Mouse (Mus musculus): ENCODE results near the gene Retreg3. TPM values are rescaled to one million over a fixed set of nuclear protein-coding genes. Genes with fewer than 3 reads are reported as not detected.
A peak's percentile ranks its signal among the peaks of the same experiment; 100 is the strongest.

Retreg3 gene
- polyA plus RNA-seq, 1 experiment, result 34.1 TPM

- peak within 1 kb of the TSS; percentile 51 for H3K4me3 ChIP-seq (ENCODE audit: insufficient read depth, low read length)
- H3K27ac ChIP-seq (ENCODE audit: insufficient read depth, low read length), result no peak within 1 kb of the TSS
- TF ChIP-seq POLR2A (IDR thresholded peaks at IDR 0.05; ENCODE audit: low read depth, low read length) (peak; percentile 86), CTCF (IDR thresholded peaks at IDR 0.05; ENCODE audit: borderline replicate concordance, insufficient read depth, low read length) (no peak)
- H3K4me1 ChIP-seq (ENCODE audit: control insufficient read depth, insufficient read depth, low read length), result no peaks in the 10 kb centered on the region; the same call in 1 of the 2 replicates
Observed at GRCm38 (mm10) chr11:101069391-101070188, 50.1 kb downstream of the Retreg3 start, which contains the start of gene Naglu. Gene Naglu (plus strand): TSS chr11:101070012.

- Histone ChIP-seq H3K4me3 (ENCODE audit: insufficient read depth, low read length) (no peak overlapping the region; the same call in 1 of the 2 replicates), H3K27ac (ENCODE audit: insufficient read depth, low read length) (no peak overlapping the region), H3K4me1 (ENCODE audit: control insufficient read depth, insufficient read depth, low read length) (peaks cover 14% of the 10 kb centered on the region)
- TF ChIP-seq POLR2A (IDR thresholded peaks at IDR 0.05; ENCODE audit: low read depth, low read length) (no peak), CTCF (IDR thresholded peaks at IDR 0.05; ENCODE audit: borderline replicate concordance, insufficient read depth, low read length) (peak; percentile 93)
Observed at GRCm38 (mm10) chr11:101066549-101067412, 52.9 kb downstream of the Retreg3 start.

GRCm38 (mm10) chr11:101065002-101065401, 54.7 kb downstream of the Retreg3 start:
- Histone ChIP-seq H3K4me1 (ENCODE audit: control insufficient read depth, insufficient read depth, low read length) (peaks cover 19% of the 10 kb centered on the region), H3K27ac (ENCODE audit: insufficient read depth, low read length) (no peak overlapping the region), H3K4me3 (ENCODE audit: insufficient read depth, low read length) (no peak overlapping the region)
- TF ChIP-seq POLR2A (IDR thresholded peaks at IDR 0.05; ENCODE audit: low read depth, low read length) (no peak), CTCF (IDR thresholded peaks at IDR 0.05; ENCODE audit: borderline replicate concordance, insufficient read depth, low read length) (no peak)

GRCm38 (mm10) chr11:101064462-101064861, 55.2 kb downstream of the Retreg3 start:
- Histone ChIP-seq H3K4me3 (ENCODE audit: insufficient read depth, low read length) (no peak overlapping the region), H3K27ac (ENCODE audit: insufficient read depth, low read length) (peak overlapping the region; percentile 44), H3K4me1 (ENCODE audit: control insufficient read depth, insufficient read depth, low read length) (peaks cover 23% of the 10 kb centered on the region)
- no peak for TF ChIP-seq CTCF (IDR thresholded peaks at IDR 0.05; ENCODE audit: borderline replicate concordance, insufficient read depth, low read length)
- no peak for TF ChIP-seq POLR2A (IDR thresholded peaks at IDR 0.05; ENCODE audit: low read depth, low read length)

- Histone ChIP-seq H3K4me3 (ENCODE audit: insufficient read depth, low read length) (no peak overlapping the region), H3K27ac (ENCODE audit: insufficient read depth, low read length) (peak overlapping the region; percentile 93), H3K4me1 (ENCODE audit: control insufficient read depth, insufficient read depth, low read length) (peaks cover 26% of the 10 kb centered on the region)
- no peak for TF ChIP-seq CTCF (IDR thresholded peaks at IDR 0.05; ENCODE audit: borderline replicate concordance, insufficient read depth, low read length)
- no peak for TF ChIP-seq POLR2A (IDR thresholded peaks at IDR 0.05; ENCODE audit: low read depth, low read length)
Observed at GRCm38 (mm10) chr11:101063676-101064327, 55.9 kb downstream of the Retreg3 start.

- no peak overlapping the region for H3K4me3 ChIP-seq (ENCODE audit: insufficient read depth, low read length)
- peak overlapping the region; percentile 93 for H3K27ac ChIP-seq (ENCODE audit: insufficient read depth, low read length)
- peaks cover 26% of the 10 kb centered on the region for H3K4me1 ChIP-seq (ENCODE audit: control insufficient read depth, insufficient read depth, low read length)
- no peak for TF ChIP-seq POLR2A (IDR thresholded peaks at IDR 0.05; ENCODE audit: low read depth, low read length)
- no peak for TF ChIP-seq CTCF (IDR thresholded peaks at IDR 0.05; ENCODE audit: borderline replicate concordance, insufficient read depth, low read length)
Observed at GRCm38 (mm10) chr11:101062971-101063675, 56.6 kb downstream of the Retreg3 start.

- Histone ChIP-seq H3K4me1 (ENCODE audit: control insufficient read depth, insufficient read depth, low read length) (peaks cover 27% of the 10 kb centered on the region), H3K4me3 (ENCODE audit: insufficient read depth, low read length) (no peak overlapping the region), H3K27ac (ENCODE audit: insufficient read depth, low read length) (peak overlapping the region; percentile 93)
- TF ChIP-seq POLR2A (IDR thresholded peaks at IDR 0.05; ENCODE audit: low read depth, low read length) (peak; percentile 40), CTCF (IDR thresholded peaks at IDR 0.05; ENCODE audit: borderline replicate concordance, insufficient read depth, low read length) (no peak)
Observed at GRCm38 (mm10) chr11:101062165-101062884, 57.4 kb downstream of the Retreg3 start.

GRCm38 (mm10) chr11:101061049-101061448, 58.6 kb downstream of the Retreg3 start:
- peak overlapping the region; percentile 11; the same call in 1 of the 2 replicates for H3K27ac ChIP-seq (ENCODE audit: insufficient read depth, low read length)

More at GRCm38 (mm10) chr11:101061049-101061448, 58.6 kb downstream of the Retreg3 start:
- H3K4me1 ChIP-seq (ENCODE audit: control insufficient read depth, insufficient read depth, low read length), result peaks cover 32% of the 10 kb centered on the region
- TF ChIP-seq CTCF (IDR thresholded peaks at IDR 0.05; ENCODE audit: borderline replicate concordance, insufficient read depth, low read length) (no peak), POLR2A (IDR thresholded peaks at IDR 0.05; ENCODE audit: low read depth, low read length) (no peak)
- no peak overlapping the region for H3K4me3 ChIP-seq (ENCODE audit: insufficient read depth, low read length)
